Mouse (Mus musculus) ES-E14 (cell line): ENCODE results near the gene Zfp128.

Experiments used
- HCFC1 ChIP-seq: IDR thresholded peaks from 2 replicates; pipeline ENCODE4 v1.6.1; 2012; ENCODE audit warnings: low read length, inconsistent platforms, borderline replicate concordance; ENCODE audit not compliant: insufficient read depth
- MAFK ChIP-seq: IDR thresholded peaks from 2 replicates; pipeline ENCODE4 v1.6.1; 2014; ENCODE audit warnings: mild to moderate bottlenecking, low read depth, low read length, inconsistent platforms; ENCODE audit not compliant: insufficient read depth
- ZNF384 ChIP-seq: IDR thresholded peaks from 2 replicates; pipeline ENCODE4 v1.6.1; 2012; ENCODE audit warnings: low read depth, low read length, inconsistent platforms

DNA sequence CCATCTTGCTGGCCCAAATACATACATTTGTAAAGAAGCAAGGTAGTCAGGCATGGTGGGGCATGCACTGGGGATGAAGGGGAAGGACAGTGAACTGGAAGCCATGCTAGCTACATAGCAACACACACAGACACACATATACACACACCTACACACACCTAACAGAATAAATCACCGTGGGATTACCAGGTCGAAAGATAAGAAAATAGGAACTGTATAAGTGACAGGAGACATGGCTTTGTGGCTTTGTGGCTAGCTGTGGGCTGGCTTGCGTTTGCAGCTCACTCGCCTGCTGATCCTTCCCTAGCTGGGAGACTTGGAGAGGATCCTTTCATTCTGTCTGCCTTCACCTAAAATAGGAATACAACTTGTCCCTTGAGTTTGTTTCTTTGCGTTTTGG is 20.5 kb downstream of the Zfp128 start:
- no peak for TF ChIP-seq ZNF384
- TF ChIP-seq MAFK, result no peak
- no peak for TF ChIP-seq HCFC1
